Mouse (Mus musculus): ENCODE measurements around the gene Fbxo31.

Fbxo31 gene

GRCm38 (mm10) chr8:121589205-121589726 lies 10.7 kb upstream of the Fbxo31 start:
- DNase-seq (ENCODE audit: low spot score in 2 of 2), result no peak

- DNase-seq (ENCODE audit: low spot score in 2 of 2), result no peak
Measured at GRCm38 (mm10) chr8:121588750-121589149, 10.1 kb upstream of the Fbxo31 start.

- DNase-seq (ENCODE audit: low spot score in 2 of 2), result peak; percentile 98
Measured at GRCm38 (mm10) chr8:121585159-121585825, 6.7 kb upstream of the Fbxo31 start.

GRCm38 (mm10) chr8:121584730-121585129 lies 6.1 kb upstream of the Fbxo31 start:
- DNase-seq (ENCODE audit: low spot score in 2 of 2), result no peak

GRCm38 (mm10) chr8:121583653-121584052 lies 5.0 kb upstream of the Fbxo31 start:
- DNase-seq (ENCODE audit: low spot score in 2 of 2), result no peak

GRCm38 (mm10) chr8:121580465-121580864 lies 1.9 kb upstream of the Fbxo31 start:
- no peak for DNase-seq (ENCODE audit: low spot score in 2 of 2)

- no peak for DNase-seq (ENCODE audit: low spot score in 2 of 2)
Measured at GRCm38 (mm10) chr8:121577751-121578675, 593 bp downstream of the Fbxo31 start.

GRCm38 (mm10) chr8:121575661-121576060 lies 2.9 kb downstream of the Fbxo31 start:
- DNase-seq (ENCODE audit: low spot score in 2 of 2), result no peak

GRCm38 (mm10) chr8:121573275-121573674 lies 5.3 kb downstream of the Fbxo31 start:
- no peak for DNase-seq (ENCODE audit: low spot score in 2 of 2)

GRCm38 (mm10) chr8:121572121-121572520 lies 6.5 kb downstream of the Fbxo31 start:
- no peak for DNase-seq (ENCODE audit: low spot score in 2 of 2)

GRCm38 (mm10) chr8:121570801-121571200 lies 7.8 kb downstream of the Fbxo31 start:
- DNase-seq (ENCODE audit: low spot score in 2 of 2), result no peak

- DNase-seq (ENCODE audit: low spot score in 2 of 2), result no peak
Measured at GRCm38 (mm10) chr8:121570335-121570734, 8.3 kb downstream of the Fbxo31 start.

GRCm38 (mm10) chr8:121568321-121568720 lies 10.3 kb downstream of the Fbxo31 start:
- no peak for DNase-seq (ENCODE audit: low spot score in 2 of 2)

GRCm38 (mm10) chr8:121563701-121564100 lies 14.9 kb downstream of the Fbxo31 start:
- no peak for DNase-seq (ENCODE audit: low spot score in 2 of 2)

- DNase-seq (ENCODE audit: low spot score in 2 of 2), result no peak
Measured at GRCm38 (mm10) chr8:121562941-121563351, 15.7 kb downstream of the Fbxo31 start.

- no peak for DNase-seq (ENCODE audit: low spot score in 2 of 2)
Measured at GRCm38 (mm10) chr8:121561636-121562345, 16.8 kb downstream of the Fbxo31 start.

GRCm38 (mm10) chr8:121560432-121561100 lies 18.0 kb downstream of the Fbxo31 start:
- DNase-seq (ENCODE audit: low spot score in 2 of 2), result no peak

GRCm38 (mm10) chr8:121559801-121560200 lies 18.8 kb downstream of the Fbxo31 start:
- DNase-seq (ENCODE audit: low spot score in 2 of 2), result no peak

- no peak for DNase-seq (ENCODE audit: low spot score in 2 of 2)
Measured at GRCm38 (mm10) chr8:121558538-121558937, 20.1 kb downstream of the Fbxo31 start.

- no peak for DNase-seq (ENCODE audit: low spot score in 2 of 2)
Measured at GRCm38 (mm10) chr8:121557746-121558145, 20.9 kb downstream of the Fbxo31 start.

- no peak for DNase-seq (ENCODE audit: low spot score in 2 of 2)
Measured at GRCm38 (mm10) chr8:121553831-121554475, 24.7 kb downstream of the Fbxo31 start.
